Mouse (Mus musculus) CH12.LX (cell line): Measurements from ENCODE around the gene Uri1. TPM values are rescaled to one million over a fixed set of nuclear protein-coding genes. Genes with fewer than 3 reads are reported as not detected.

Source experiments
- DNase-seq: peaks from one replicate; pipeline ENCODE4 v3.0.0-alpha.2; 2013; ENCODE audit errors: extremely low read depth
- H3K27ac ChIP-seq: 2 replicates; pipeline ENCODE4 v1.5.1; 2012; ENCODE audit warnings: low read depth, mild to moderate bottlenecking, control low read depth, moderate library complexity; ENCODE audit not compliant: insufficient read depth
- H3K27me3 ChIP-seq: replicated peaks from 2 replicates; pipeline ENCODE3; 2012; ENCODE audit warnings: inconsistent platforms
- H3K36me3 ChIP-seq, 2 experiments: replicated peaks in 1 of 2; 2 replicates each; pipeline versions ENCODE3 to v1.6.1; 2012; ENCODE audit warnings: inconsistent platforms in 1 of 2, low read length in 1 of 2, mild to moderate bottlenecking in 1 of 2, mixed read lengths in 1 of 2, moderate library complexity in 1 of 2; ENCODE audit not compliant: control insufficient read depth in 1 of 2, insufficient read depth in 1 of 2
- H3K4me1 ChIP-seq, 2 experiments: 2 replicates each; pipeline ENCODE4 v1.6.1; 2012; ENCODE audit warnings: inconsistent platforms in 1 of 2, moderate library complexity in 1 of 2; ENCODE audit not compliant: insufficient read depth in 2 of 2, control insufficient read depth in 1 of 2
- H3K4me2 ChIP-seq: 2 replicates; pipeline ENCODE4 v1.6.1; 2012; ENCODE audit warnings: low read depth, mild to moderate bottlenecking, control low read depth; ENCODE audit not compliant: poor library complexity, insufficient read depth, severe bottlenecking
- H3K4me3 ChIP-seq, 3 experiments: fragments of 150-350 bp in 1 of 3; sonication (generic) in 1 of 3; replicated peaks in 1 of 3; 2 replicates each; pipeline versions ENCODE3 to v1.5.1; 2011 to 2012; ENCODE audit warnings: low read depth in 2 of 3, low read length in 2 of 3, mild to moderate bottlenecking in 2 of 3, moderate library complexity in 2 of 3, control low read depth in 1 of 3, improper control_type of control experiment in 1 of 3, inconsistent platforms in 1 of 3, mixed read lengths in 1 of 3; ENCODE audit not compliant: poor library complexity in 1 of 3
- H3K79me2 ChIP-seq: replicated peaks from 2 replicates; pipeline ENCODE4 v1.6.1; 2012; ENCODE audit warnings: mild to moderate bottlenecking, moderate library complexity; ENCODE audit not compliant: control insufficient read depth, poor library complexity, insufficient read depth, severe bottlenecking; ENCODE audit errors: extremely low read depth
- H3K9ac ChIP-seq: 2 replicates; pipeline ENCODE4 v1.6.1; 2012; ENCODE audit warnings: low read depth, mild to moderate bottlenecking, control low read depth, moderate library complexity; ENCODE audit not compliant: insufficient read depth
- H3K9me3 ChIP-seq: replicated peaks from 2 replicates; pipeline ENCODE3; 2012; ENCODE audit warnings: low read length, inconsistent platforms, mixed read lengths
- BHLHE40 ChIP-seq: IDR thresholded peaks from 2 replicates; pipeline ENCODE4 v1.6.1; 2011; ENCODE audit warnings: mild to moderate bottlenecking, low read depth, low read length, improper control_type of control experiment
- CHD1 ChIP-seq: IDR thresholded peaks from 2 replicates; pipeline ENCODE4 v1.6.1; 2012; ENCODE audit warnings: low read depth, low read length, improper control_type of control experiment, inconsistent platforms
- CHD2 ChIP-seq: IDR thresholded peaks from 2 replicates; pipeline ENCODE4 v1.6.1; 2011; ENCODE audit warnings: low read length, improper control_type of control experiment
- CTCF ChIP-seq, 2 experiments: IDR thresholded peaks in 1 of 2; conservative IDR thresholded peaks in 1 of 2; 2 replicates each; pipeline ENCODE4 v1.5.1; 2011 to 2012; ENCODE audit warnings: low read depth in 2 of 2, low read length in 2 of 2, improper control_type of control experiment in 1 of 2, inconsistent platforms in 1 of 2, mild to moderate bottlenecking in 1 of 2, moderate library complexity in 1 of 2
- E2F4 ChIP-seq: IDR thresholded peaks from 2 replicates; pipeline ENCODE4 v1.6.1; 2011; ENCODE audit warnings: low read depth, low read length, improper control_type of control experiment; ENCODE audit not compliant: insufficient replicate concordance
- ELF1 ChIP-seq: IDR thresholded peaks from 2 replicates; pipeline ENCODE4 v1.6.1; 2014; ENCODE audit warnings: low read depth, mild to moderate bottlenecking, inconsistent platforms, low read length, improper control_type of control experiment
- HCFC1 ChIP-seq: IDR thresholded peaks from 2 replicates; pipeline ENCODE4 v1.6.1; 2012; ENCODE audit warnings: low read depth, mild to moderate bottlenecking, inconsistent platforms, low read length, improper control_type of control experiment
- JUN ChIP-seq: IDR thresholded peaks from 2 replicates; pipeline ENCODE4 v1.6.1; 2011; ENCODE audit warnings: low read depth, mild to moderate bottlenecking, low read length, improper control_type of control experiment, moderate library complexity; ENCODE audit not compliant: insufficient read depth
- JUND ChIP-seq: conservative IDR thresholded peaks from 2 replicates; pipeline ENCODE4 v1.6.1; 2011; ENCODE audit warnings: low read depth, low read length, improper control_type of control experiment
- MAFK ChIP-seq: IDR thresholded peaks from 2 replicates; pipeline ENCODE4 v1.6.1; 2011; ENCODE audit warnings: low read length, improper control_type of control experiment; ENCODE audit not compliant: insufficient replicate concordance
- MAZ ChIP-seq: IDR thresholded peaks from 2 replicates; pipeline ENCODE4 v1.6.1; 2012; ENCODE audit warnings: low read depth, mild to moderate bottlenecking, inconsistent platforms, low read length, improper control_type of control experiment, moderate library complexity
- MXI1 ChIP-seq: IDR thresholded peaks from 2 replicates; pipeline ENCODE4 v1.6.1; 2011; ENCODE audit warnings: mild to moderate bottlenecking, low read depth, low read length, improper control_type of control experiment
- MYC ChIP-seq: IDR thresholded peaks from 2 replicates; pipeline ENCODE4 v1.6.1; 2011; ENCODE audit warnings: low read depth, mild to moderate bottlenecking, improper control_type of control experiment, low read length
- NELFE ChIP-seq: IDR thresholded peaks from 2 replicates; pipeline ENCODE4 v1.6.1; 2011; ENCODE audit warnings: low read depth, low read length, improper control_type of control experiment
- NRF1 ChIP-seq: IDR thresholded peaks from 2 replicates; pipeline ENCODE4 v1.6.1; 2014; ENCODE audit warnings: low read depth, mild to moderate bottlenecking, inconsistent platforms, low read length, improper control_type of control experiment, moderate library complexity
- PAX5 ChIP-seq: IDR thresholded peaks from 2 replicates; pipeline ENCODE4 v1.6.1; 2012; ENCODE audit warnings: low read length, inconsistent platforms, mixed read lengths
- POLR2A ChIP-seq: IDR thresholded peaks from 2 replicates; pipeline ENCODE4 v1.6.1; 2011; ENCODE audit warnings: low read depth, mild to moderate bottlenecking, improper control_type of control experiment, low read length
- RAD21 ChIP-seq: IDR thresholded peaks from 2 replicates; pipeline ENCODE4 v1.6.1; 2011; ENCODE audit warnings: low read depth, mild to moderate bottlenecking, low read length, improper control_type of control experiment, moderate library complexity
- SIN3A ChIP-seq: IDR thresholded peaks from 2 replicates; pipeline ENCODE4 v1.6.1; 2012; ENCODE audit warnings: low read length, improper control_type of control experiment, inconsistent platforms
- TBP ChIP-seq: conservative IDR thresholded peaks from 2 replicates; pipeline ENCODE4 v1.6.1; 2011; ENCODE audit warnings: low read depth, low read length, improper control_type of control experiment
- UBTF ChIP-seq: IDR thresholded peaks from 2 replicates; pipeline ENCODE4 v1.6.1; 2012; ENCODE audit warnings: low read depth, mild to moderate bottlenecking, inconsistent platforms, low read length, improper control_type of control experiment, moderate library complexity
- USF1 ChIP-seq: IDR thresholded peaks from 2 replicates; pipeline ENCODE4 v1.6.1; 2014; ENCODE audit warnings: low read depth, mild to moderate bottlenecking, inconsistent platforms, low read length, improper control_type of control experiment
- USF2 ChIP-seq: conservative IDR thresholded peaks from 2 replicates; pipeline ENCODE4 v1.6.1; 2011; ENCODE audit warnings: low read depth, low read length, improper control_type of control experiment
- ZC3H11A ChIP-seq: IDR thresholded peaks from 2 replicates; pipeline ENCODE4 v1.6.1; 2012; ENCODE audit warnings: low read depth, mild to moderate bottlenecking, inconsistent platforms, low read length, improper control_type of control experiment
- ZKSCAN1 ChIP-seq: IDR thresholded peaks from 2 replicates; pipeline ENCODE4 v1.6.1; 2012; ENCODE audit warnings: low read depth, inconsistent platforms, low read length, improper control_type of control experiment, borderline replicate concordance
- ZMIZ1 ChIP-seq: IDR thresholded peaks from 2 replicates; pipeline ENCODE4 v1.6.1; 2012; ENCODE audit warnings: low read depth, mild to moderate bottlenecking, inconsistent platforms, low read length, improper control_type of control experiment
- ZNF384 ChIP-seq: IDR thresholded peaks from 2 replicates; pipeline ENCODE4 v1.6.1; 2012; ENCODE audit warnings: low read depth, low read length, improper control_type of control experiment, inconsistent platforms
- dilution Hi-C: fragments of 300-500 bp; cut with MboI; formaldehyde crosslinking; loops from 2 replicates; pipeline ENCODE4 v1.14.3; 2020; ENCODE audit warnings: low sequenced_read_pairs; ENCODE audit not compliant: extremely low pct_unique_long_range_greater_than_20kb, extremely low pct_ligation_motif_present
- in situ Hi-C: fragments of 300-500 bp; cut with MboI; formaldehyde crosslinking; loops from 3 replicates; pipeline ENCODE4 v1.14.3; 2019; ENCODE audit warnings: low sequenced_read_pairs, low pct_ligation_motif_present, low pct_unique_long_range_greater_than_20kb, mixed read lengths
- polyA plus RNA-seq: library from polyadenylated mRNA; unstranded; fragments of >175 nt; gene quantifications from 2 replicates; pipeline ENCODE4 v1.2.1, GENCODE M21; 2012; ENCODE audit warnings: low read depth; ENCODE audit not compliant: insufficient read length
- total RNA-seq, 2 experiments: library from RNA; depleted of rRNA; stranded (reverse); fragments of 300-350 nt in 1 of 2; fragments of >200 nt in 1 of 2; gene quantifications; 2 replicates each; pipeline ENCODE4 v1.2.3; 2012 to 2014

Uri1 gene
- total and polyA plus RNA-seq, 3 experiments: 37.1 to 53.3 (median 50.1) TPM

DNA sequence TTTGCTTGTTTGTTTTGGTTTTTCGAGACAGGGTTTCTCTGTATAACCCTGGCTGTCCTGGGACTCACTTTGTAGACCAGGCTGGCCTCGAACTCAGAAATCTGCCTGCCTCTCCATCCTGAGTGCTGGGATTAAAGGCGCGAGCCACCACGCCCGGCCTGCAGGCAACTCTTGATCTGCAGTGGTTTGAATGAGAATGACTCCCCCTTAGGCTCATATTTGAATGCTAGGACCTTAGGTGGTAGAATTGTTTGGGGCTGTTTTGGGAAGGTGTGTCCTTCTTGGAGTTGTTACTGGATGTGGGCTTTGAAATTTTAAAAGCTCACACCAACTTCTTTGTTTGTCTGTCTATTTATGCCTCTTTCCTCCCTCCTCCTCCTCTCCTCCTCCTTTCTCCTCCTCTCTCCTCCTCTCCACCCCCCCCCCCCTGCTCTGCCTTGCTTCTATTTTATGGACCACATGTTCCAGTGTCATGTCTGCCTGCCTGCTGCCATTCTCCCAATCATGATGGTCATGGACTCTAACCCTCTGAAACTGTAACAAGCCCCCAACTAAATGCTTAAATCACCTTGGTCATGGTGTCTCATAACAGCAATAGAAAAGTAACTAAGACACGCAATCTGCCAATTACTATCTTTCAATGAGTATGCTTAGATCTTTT lies 4.7 kb upstream of the Uri1 start:
- H3K79me2 ChIP-seq: no peaks in the 10 kb centered on the region
- no peaks in the 10 kb centered on the region for H3K9me3 ChIP-seq
- H3K36me3 ChIP-seq: no peaks in the 10 kb centered on the region
- in situ Hi-C loops: no loop called here
- no peak overlapping the region for H3K4me3 ChIP-seq
- no peak overlapping the region for H3K9ac ChIP-seq
- DNase-seq: no peak
- H3K27ac ChIP-seq: no peak overlapping the region
- H3K4me2 ChIP-seq: no peak overlapping the region
- peaks cover 2% of the 10 kb centered on the region for H3K27me3 ChIP-seq
- H3K4me1 ChIP-seq: peaks cover 0 to 18% of the 10 kb centered on the region in 2 experiments; a peak in 2 of 4 replicates
- dilution Hi-C loops: no loop called here
- TF ChIP-seq SIN3A (no peak), HCFC1 (no peak), ZKSCAN1 (no peak), ELF1 (no peak), NELFE (no peak), MAZ (no peak), JUN (no peak), USF2 (no peak), CTCF (conservative IDR thresholded peaks at IDR 0.05 in 1 of 2, IDR thresholded peaks at IDR 0.05 in 1 of 2; ENCODE audit: low read depth in 2 of 2, low read length in 2 of 2) (no peak), UBTF (no peak), JUND (no peak), BHLHE40 (no peak), PAX5 (no peak), POLR2A (no peak), USF1 (no peak), ZNF384 (no peak), CHD1 (no peak), RAD21 (no peak), MYC (no peak), NRF1 (no peak)

DNA sequence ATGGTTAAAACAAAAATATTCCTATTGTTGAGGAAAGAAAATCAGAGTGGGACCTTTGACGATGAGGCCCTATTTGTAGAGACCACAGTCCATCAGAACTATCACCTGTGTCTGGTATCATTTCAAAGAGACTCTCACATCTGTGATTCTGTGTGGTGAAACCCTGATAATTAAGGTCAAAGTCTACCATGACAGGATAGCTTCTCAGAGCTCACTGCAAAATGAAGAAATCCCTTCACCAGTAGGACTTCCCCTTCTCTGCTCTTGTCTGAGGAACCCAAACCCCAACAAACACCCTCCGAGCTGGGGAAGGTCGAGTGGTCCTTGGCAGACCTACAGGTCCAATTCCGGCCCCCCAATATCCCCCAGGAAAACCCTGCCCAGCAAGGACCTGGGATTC lies 1.5 kb upstream of the Uri1 start:
- H3K79me2 ChIP-seq: no peaks in the 10 kb centered on the region
- in situ Hi-C loops (loop anchor here (5.0 kb wide), 1 partner anchor 37 kb away; no protein-coding TSS in a partner anchor), dilution Hi-C loops (no loop called here)
- no peaks in the 10 kb centered on the region for H3K36me3 ChIP-seq
- no peak for DNase-seq
- H3K27me3 ChIP-seq: peaks cover 26% of the 10 kb centered on the region
- no peaks in the 10 kb centered on the region for H3K9me3 ChIP-seq
- no peak overlapping the region for H3K4me3 ChIP-seq
- no peak overlapping the region for H3K4me2 ChIP-seq
- no peak overlapping the region for H3K9ac ChIP-seq
- peaks cover 0 to 5% of the 10 kb centered on the region in 2 experiments; a peak in 2 of 4 replicates for H3K4me1 ChIP-seq
- TF ChIP-seq SIN3A: no peak
- no peak for TF ChIP-seq JUN
- TF ChIP-seq USF1: no peak
- no peak for TF ChIP-seq CTCF (conservative IDR thresholded peaks at IDR 0.05 in 1 of 2, IDR thresholded peaks at IDR 0.05 in 1 of 2; ENCODE audit: low read depth in 2 of 2, low read length in 2 of 2)
- TF ChIP-seq POLR2A: no peak
- TF ChIP-seq HCFC1: no peak
- TF ChIP-seq TBP: no peak
- TF ChIP-seq CHD2: no peak
- TF ChIP-seq UBTF: no peak
- TF ChIP-seq ZMIZ1: no peak
- TF ChIP-seq MXI1: no peak
- no peak for TF ChIP-seq ZC3H11A
- no peak for TF ChIP-seq ZNF384
- TF ChIP-seq E2F4: no peak
- TF ChIP-seq MAZ: no peak
- TF ChIP-seq ELF1: no peak
- no peak for TF ChIP-seq MAFK
- TF ChIP-seq NELFE: no peak
- TF ChIP-seq BHLHE40: no peak
- no peak overlapping the region for H3K27ac ChIP-seq
